9 mouse cellular contexts compared by ENCODE assay signal in genomic region chr13:31556964-31557767, GRCm38 (mm10). TPM values are rescaled to one million over a fixed set of nuclear protein-coding genes. Genes with fewer than 3 reads are reported as not detected.
DNase-seq lines count a peak whose midpoint lies in the region; ATAC-seq and TF ChIP-seq lines count a peak whose summit lies in the region.
"Had no signal": no experiment of that assay in that cellular context is flagged by ENCODE, and none has a peak within 500 bp of the region (broad histone marks: within the 10 kb centered on the region; RNA-seq: fewer than 3 reads in every experiment).

No protein-coding gene starts in this region.

- no peak overlapping the region for H3K9ac ChIP-seq in heart, embryonic 11.5 days (ENCODE audit: low read depth, low read length)
- no peak overlapping the region for H3K9ac ChIP-seq in hindbrain, postnatal 0 days (replicated peaks; ENCODE audit: low read length)

- WGBS in heart, embryonic 11.5 days (ENCODE audit: insufficient replicate concordance) = 7% methylated on average over 24 of the region's 24 CpGs
- 9% methylated on average over 24 of the region's 24 CpGs for WGBS in hindbrain, postnatal 0 days
- 6% methylated on average over 24 of the region's 24 CpGs for WGBS in midbrain, embryonic 10.5 days

- no peak overlapping the region for H3K27ac ChIP-seq in heart, embryonic 11.5 days (ENCODE audit: low read depth, low read length)
- H3K27ac ChIP-seq in bone marrow macrophage, adult 2 months (ENCODE audit: insufficient read depth, low read depth, low read length) = no peak overlapping the region
- H3K27ac ChIP-seq in hindbrain, postnatal 0 days = no peak overlapping the region
- no peak overlapping the region for H3K27ac ChIP-seq in midbrain, embryonic 10.5 days (replicated peaks)

- H3K4me1 ChIP-seq in heart, embryonic 11.5 days (ENCODE audit: control insufficient read depth, insufficient read depth, low read length) = peaks cover 13% of the 10 kb centered on the region
- no peaks in the 10 kb centered on the region; the same call in 1 of the 2 replicates for H3K4me1 ChIP-seq in bone marrow macrophage, adult 2 months (ENCODE audit: control insufficient read depth, insufficient read depth, low read length)
- H3K4me1 ChIP-seq in hindbrain, postnatal 0 days (ENCODE audit: insufficient read depth, low read length) = peaks cover 16% of the 10 kb centered on the region
- peaks cover 28% of the 10 kb centered on the region for H3K4me1 ChIP-seq in midbrain, embryonic 10.5 days

- ATAC-seq in heart, embryonic 11.5 days (replicated peaks; ENCODE audit: insufficient number of reproducible peaks, low FRiP score, low TSS enrichment) = no peak
- no peak for ATAC-seq in hindbrain, postnatal 0 days
- ATAC-seq in monocyte, adult 5-6 weeks (replicated peaks; ENCODE audit: insufficient number of reproducible peaks, low FRiP score, low TSS enrichment, poor library complexity, severe bottlenecking) = no peak

- peak overlapping the region; percentile 70 for H3K4me3 ChIP-seq in heart, embryonic 11.5 days (ENCODE audit: low read depth, low read length)
- H3K4me3 ChIP-seq in bone marrow macrophage, adult 2 months (ENCODE audit: insufficient read depth, low read length) = peak overlapping the region; percentile 30
- peak overlapping the region; percentile 51 for H3K4me3 ChIP-seq in hindbrain, postnatal 0 days (ENCODE audit: low read length)
- peak overlapping the region; percentile 72 for H3K4me3 ChIP-seq in midbrain, embryonic 10.5 days

- no peak for TF ChIP-seq CTCF in bone marrow macrophage, adult 2 months (IDR thresholded peaks at IDR 0.05; ENCODE audit: low read depth, low read length)
- no peak for TF ChIP-seq CTCF in hindbrain, postnatal 0 days (IDR thresholded peaks at IDR 0.05; ENCODE audit: low read depth)

- peaks cover 82% of the 10 kb centered on the region for H3K27me3 ChIP-seq in heart, embryonic 11.5 days (ENCODE audit: control insufficient read depth, insufficient read depth, low read length)
- peaks cover 70% of the 10 kb centered on the region for H3K27me3 ChIP-seq in hindbrain, postnatal 0 days (ENCODE audit: insufficient read depth, low read length)
- peaks cover 87% of the 10 kb centered on the region for H3K27me3 ChIP-seq in midbrain, embryonic 10.5 days (ENCODE audit: low read depth, poor library complexity, severe bottlenecking)

- H3K4me2 ChIP-seq in heart, embryonic 11.5 days = peak overlapping the region; percentile 99
- H3K4me2 ChIP-seq in hindbrain, postnatal 0 days (ENCODE audit: low read depth, low read length) = peak overlapping the region; percentile 92

- no peaks in the 10 kb centered on the region for H3K9me3 ChIP-seq in heart, embryonic 11.5 days (replicated peaks; ENCODE audit: control insufficient read depth, low read length)
- H3K9me3 ChIP-seq in hindbrain, postnatal 0 days (ENCODE audit: low read length) = no peaks in the 10 kb centered on the region
- H3K9me3 ChIP-seq in midbrain, embryonic 10.5 days (replicated peaks) = no peaks in the 10 kb centered on the region

- intact Hi-C loops in heart, postnatal 36 days (cut with DNase I) = loop anchor here (5.0 kb wide), 1 partner anchor 350 kb away; no protein-coding TSS in a partner anchor

- no peak for TF ChIP-seq POLR2A in bone marrow macrophage, adult 2 months (IDR thresholded peaks at IDR 0.05; ENCODE audit: borderline replicate concordance, low read depth, low read length)

- no peaks in the 10 kb centered on the region for H3K36me3 ChIP-seq in heart, embryonic 11.5 days (ENCODE audit: control insufficient read depth, insufficient read depth, low read length)
- H3K36me3 ChIP-seq in hindbrain, postnatal 0 days (ENCODE audit: insufficient read depth, low read length) = no peaks in the 10 kb centered on the region
- no peaks in the 10 kb centered on the region for H3K36me3 ChIP-seq in midbrain, embryonic 10.5 days

- no peak for DNase-seq in heart, postnatal 36 days
- no peak for DNase-seq in hindbrain, postnatal 0 days (ENCODE audit: low spot score)
- peak; percentile 38 for DNase-seq in midbrain, embryonic 10.5 days (ENCODE audit: low spot score)
- no peak for DNase-seq in layer of hippocampus, postnatal 14 days (ENCODE audit: low spot score in 2 of 2)
- DNase-seq in gastrocnemius, adult 8-10 months (ENCODE audit: low spot score in 2 of 2) = no peak

RNA-seq across cellular contexts. Expression of gene Foxq1, which starts 1.2 kb away (rescaled TPM):
- polyA plus RNA-seq in heart, embryonic 11.5 days (2014; fragmentation: Nextera tagmentation; extraction: Ambion mirVana) = 0.13 and 0.18 TPM in 2 replicates
- total RNA-seq in heart, postnatal 36 days (2021) = under 1 TPM; 0.33 TPM
- polyA plus RNA-seq in bone marrow macrophage, adult 2 months (2012; ENCODE audit: insufficient read depth, insufficient read length, missing spikeins) = not detected in 2 replicates
- total RNA-seq in hindbrain, postnatal 0 days (2014; rRNA removed) = 4.4 and 5.7 TPM in 2 replicates
- 1.7 and 1.8 TPM in 2 replicates for polyA plus RNA-seq in hindbrain, postnatal 0 days (2015; fragmentation: Nextera tagmentation; extraction: Ambion mirVana)
- polyA plus RNA-seq in midbrain, embryonic 10.5 days (2016; fragmentation: Nextera tagmentation; extraction: Ambion mirVana) = 0.70 and 1.5 TPM in 2 replicates
- total RNA-seq in layer of hippocampus, postnatal 14 days (2021) = 1 to 10 TPM; 3.2 to 3.4 TPM
- 0.64 to 1.0 TPM in 2 of 3 replicates, not detected in the other for total RNA-seq in monocyte, adult 5-6 weeks (2017)
- under 1 TPM in 2 of 4 experiments, not detected in 2; 0.07 to 0.08 TPM for total RNA-seq in gastrocnemius, adult 8-10 months (2022)
- total RNA-seq: MEL had no signal

RNA-seq across cellular contexts. Expression of gene A530084C06Rik, which starts 2.0 kb away (rescaled TPM):
- not detected in 2 replicates for polyA plus RNA-seq in heart, embryonic 11.5 days (2014; fragmentation: Nextera tagmentation; extraction: Ambion mirVana)
- under 1 TPM in 1 of 2 experiments, not detected in 1; 0.08 TPM for total RNA-seq in heart, postnatal 36 days (2021)
- not detected in 2 replicates for polyA plus RNA-seq in bone marrow macrophage, adult 2 months (2012; ENCODE audit: insufficient read depth, insufficient read length, missing spikeins)
- 1.1 and 1.3 TPM in 2 replicates for total RNA-seq in hindbrain, postnatal 0 days (2014; rRNA removed)
- polyA plus RNA-seq in hindbrain, postnatal 0 days (2015; fragmentation: Nextera tagmentation; extraction: Ambion mirVana) = not detected in 2 replicates
- not detected in 2 replicates for polyA plus RNA-seq in midbrain, embryonic 10.5 days (2016; fragmentation: Nextera tagmentation; extraction: Ambion mirVana)
- total RNA-seq in layer of hippocampus, postnatal 14 days (2021) = under 1 TPM; 0.53 to 0.62 TPM
- total RNA-seq in monocyte, adult 5-6 weeks (2017) = 0.29 to 0.53 TPM in 2 of 3 replicates, not detected in the other
- not detected for total RNA-seq in gastrocnemius, adult 8-10 months (2022)
- total RNA-seq: MEL had no signal
